Mouse (Mus musculus) bone marrow macrophage, adult 2 months (primary cell): ENCODE measurements around the gene Fam170b.

Experiments
- CTCF ChIP-seq: IDR thresholded peaks from 2 replicates; pipeline ENCODE4 v1.5.1; 2012; ENCODE audit warnings: low read depth, mild to moderate bottlenecking, low read length, moderate library complexity
- POLR2A ChIP-seq: IDR thresholded peaks from 2 replicates; pipeline ENCODE4 v1.6.1; 2012; ENCODE audit warnings: mild to moderate bottlenecking, low read depth, low read length, borderline replicate concordance

DNA sequence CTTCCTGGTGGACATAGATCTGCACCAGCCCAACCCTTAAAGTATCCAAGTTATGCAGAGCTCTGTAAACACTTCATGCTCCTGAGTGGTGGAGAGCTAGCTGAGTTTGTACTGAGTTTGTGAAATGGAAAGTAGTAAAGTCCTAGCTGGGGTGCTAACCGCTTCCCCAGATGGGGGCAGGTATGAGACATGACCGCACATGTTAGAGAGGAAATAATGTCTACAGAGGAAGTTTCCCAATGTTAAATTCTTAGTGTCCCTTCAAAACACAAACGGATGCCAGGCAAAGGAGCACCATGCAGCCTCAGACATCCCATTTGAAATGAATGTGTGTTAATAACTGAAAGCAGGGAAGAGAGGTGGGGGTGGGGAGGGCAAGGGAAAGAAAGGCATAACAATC, 9.9 kb upstream of the Fam170b start:
- TF ChIP-seq CTCF (no peak), POLR2A (no peak)
